Mouse (Mus musculus) E14TG2a.4 (cell line): Measurements from ENCODE around the gene Thsd4.
A peak's percentile ranks its signal among the peaks of the same experiment; 100 is the strongest.

Experiments
- H3K27me3 ChIP-seq: 2 replicates; pipeline ENCODE4 v1.6.1; 2014; ENCODE audit warnings: low read length, control low read depth; ENCODE audit not compliant: insufficient read depth
- H3K36me3 ChIP-seq: 2 replicates; pipeline ENCODE4 v1.6.1; 2014; ENCODE audit warnings: low read length, control low read depth; ENCODE audit not compliant: insufficient read depth
- H3K4me1 ChIP-seq: replicated peaks from 2 replicates; pipeline ENCODE4 v1.6.1; 2014; ENCODE audit warnings: low read depth, low read length, control low read depth
- H3K4me3 ChIP-seq: replicated peaks from 2 replicates; pipeline ENCODE4 v1.5.1; 2014; ENCODE audit warnings: mild to moderate bottlenecking, low read length
- H3K9me3 ChIP-seq: 2 replicates; pipeline ENCODE4 v1.6.1; 2014; ENCODE audit warnings: low read length, control low read depth
- CTCF ChIP-seq: conservative IDR thresholded peaks from 2 replicates; pipeline ENCODE4 v1.5.1; 2014; ENCODE audit warnings: low read length
- NANOG ChIP-seq: IDR thresholded peaks from 2 replicates; pipeline ENCODE4 v1.6.1; 2014; ENCODE audit warnings: borderline replicate concordance, low read length, mixed read lengths
- POU5F1 ChIP-seq: IDR thresholded peaks from 2 replicates; pipeline ENCODE4 v1.6.1; 2014; ENCODE audit warnings: low read length, borderline replicate concordance

Gene Thsd4

DNA sequence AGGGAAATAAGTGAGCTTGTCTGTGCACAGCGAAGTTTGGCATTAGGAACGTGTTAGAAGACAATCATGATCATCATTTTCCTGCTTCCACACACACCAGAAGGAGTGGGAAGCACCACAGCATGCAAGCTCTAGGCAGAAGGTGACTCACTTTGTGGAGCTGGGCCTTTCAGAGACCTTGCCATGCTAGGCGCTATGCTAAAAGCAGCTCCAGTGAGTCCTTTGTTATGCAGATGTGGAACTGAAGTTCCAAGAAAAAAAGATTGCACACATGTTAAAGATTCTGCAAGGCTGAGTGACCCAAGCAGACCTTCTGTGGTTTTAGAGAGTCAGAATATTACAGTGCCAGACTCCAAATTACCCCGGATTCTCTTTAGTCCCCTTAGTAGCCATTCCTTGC, 91.8 kb downstream of the Thsd4 start:
- Histone ChIP-seq H3K4me3 (no peak overlapping the region), H3K9me3 (no peaks in the 10 kb centered on the region), H3K4me1 (peaks cover 23% of the 10 kb centered on the region), H3K27me3 (peaks cover 4% of the 10 kb centered on the region; the same call in 1 of the 2 replicates), H3K36me3 (no peaks in the 10 kb centered on the region)
- no peak for TF ChIP-seq CTCF
- TF ChIP-seq POU5F1, result peak; percentile 88
- TF ChIP-seq NANOG, result no peak

DNA sequence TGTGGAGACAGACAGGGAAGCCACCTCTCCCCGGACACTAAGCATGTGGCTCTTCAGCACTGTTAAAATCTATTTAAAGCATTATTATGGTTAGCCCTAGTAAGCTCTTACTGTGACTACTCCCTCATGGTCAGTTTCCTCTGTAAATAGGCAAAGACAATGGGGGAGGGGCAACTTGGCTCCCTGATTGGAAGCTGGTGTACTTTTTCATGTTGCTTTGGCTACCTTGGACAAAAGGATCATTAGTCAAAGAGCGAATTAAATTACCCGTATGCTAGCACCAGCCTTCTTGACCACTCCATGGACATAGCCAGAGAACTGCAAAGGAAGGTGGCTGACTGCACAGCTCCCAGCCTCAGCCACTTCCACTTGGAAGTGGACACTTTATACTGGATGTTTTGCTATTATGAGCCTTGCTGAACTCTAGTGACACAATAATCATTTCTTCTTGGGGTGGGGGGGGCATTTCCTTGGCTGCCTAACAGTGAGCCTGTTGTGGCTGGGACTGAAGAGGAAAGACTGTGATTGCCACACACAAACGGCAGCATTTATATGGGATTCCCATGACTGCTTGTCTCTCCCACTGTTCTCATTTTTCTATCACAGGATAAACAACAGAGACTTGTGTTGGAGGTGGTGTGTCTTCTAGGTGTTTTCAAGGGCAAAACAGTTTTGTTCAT, 107.6 kb downstream of the Thsd4 start:
- Histone ChIP-seq H3K36me3 (no peaks in the 10 kb centered on the region), H3K4me3 (no peak overlapping the region), H3K4me1 (no peaks in the 10 kb centered on the region), H3K27me3 (no peaks in the 10 kb centered on the region), H3K9me3 (no peaks in the 10 kb centered on the region)
- TF ChIP-seq CTCF (no peak), POU5F1 (no peak), NANOG (no peak)

- TF ChIP-seq CTCF, result no peak
- no peak for TF ChIP-seq NANOG
- no peak for TF ChIP-seq POU5F1
- Histone ChIP-seq H3K4me1 (no peaks in the 10 kb centered on the region), H3K9me3 (no peaks in the 10 kb centered on the region), H3K27me3 (no peaks in the 10 kb centered on the region), H3K36me3 (no peaks in the 10 kb centered on the region), H3K4me3 (no peak overlapping the region)
Measured at GRCm38 (mm10) chr9:60410872-60411635, 110.8 kb downstream of the Thsd4 start.

GRCm38 (mm10) chr9:60407374-60407773, 114.5 kb downstream of the Thsd4 start:
- TF ChIP-seq POU5F1 (no peak), CTCF (no peak), NANOG (no peak)

GRCm38 (mm10) chr9:60405777-60406176, 116.1 kb downstream of the Thsd4 start:
- TF ChIP-seq POU5F1 (no peak), NANOG (no peak), CTCF (no peak)
- Histone ChIP-seq H3K4me1 (no peaks in the 10 kb centered on the region), H3K36me3 (no peaks in the 10 kb centered on the region), H3K9me3 (no peaks in the 10 kb centered on the region), H3K4me3 (no peak overlapping the region), H3K27me3 (no peaks in the 10 kb centered on the region)

More at GRCm38 (mm10) chr9:60407374-60407773, 114.5 kb downstream of the Thsd4 start:
- H3K36me3 ChIP-seq, result no peaks in the 10 kb centered on the region
- H3K4me3 ChIP-seq, result no peak overlapping the region
- H3K9me3 ChIP-seq, result no peaks in the 10 kb centered on the region
- no peaks in the 10 kb centered on the region for H3K27me3 ChIP-seq
- no peaks in the 10 kb centered on the region for H3K4me1 ChIP-seq

DNA sequence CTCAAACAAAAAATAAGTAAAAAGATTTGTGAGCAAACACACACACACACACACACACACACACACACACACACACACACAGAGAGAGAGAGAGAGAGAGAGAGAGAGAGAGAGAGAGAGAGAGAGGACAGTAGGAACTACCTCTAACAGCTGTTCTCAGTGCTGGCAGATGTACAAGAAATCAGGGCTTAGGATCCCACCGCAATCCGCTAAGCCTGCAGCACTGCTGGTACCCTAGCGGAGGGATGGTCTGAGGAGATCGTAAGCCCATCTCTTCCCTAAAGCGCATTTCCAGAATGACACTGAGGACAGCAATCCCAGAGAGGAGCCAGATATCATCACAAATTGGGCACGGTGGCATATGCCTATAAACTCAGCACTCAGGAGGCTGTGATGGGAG, 119.2 kb downstream of the Thsd4 start:
- H3K4me1 ChIP-seq, result no peaks in the 10 kb centered on the region
- H3K36me3 ChIP-seq, result no peaks in the 10 kb centered on the region
- TF ChIP-seq CTCF, result no peak
- TF ChIP-seq POU5F1, result no peak
- no peak for TF ChIP-seq NANOG
- no peak overlapping the region for H3K4me3 ChIP-seq
- no peaks in the 10 kb centered on the region for H3K27me3 ChIP-seq
- H3K9me3 ChIP-seq, result no peaks in the 10 kb centered on the region

- no peaks in the 10 kb centered on the region for H3K9me3 ChIP-seq
- H3K27me3 ChIP-seq, result no peaks in the 10 kb centered on the region
- TF ChIP-seq CTCF (no peak), NANOG (no peak), POU5F1 (no peak)
- no peaks in the 10 kb centered on the region for H3K4me1 ChIP-seq
- H3K4me3 ChIP-seq, result no peak overlapping the region
- H3K36me3 ChIP-seq, result no peaks in the 10 kb centered on the region
Measured at GRCm38 (mm10) chr9:60400001-60400400, 121.8 kb downstream of the Thsd4 start.

DNA sequence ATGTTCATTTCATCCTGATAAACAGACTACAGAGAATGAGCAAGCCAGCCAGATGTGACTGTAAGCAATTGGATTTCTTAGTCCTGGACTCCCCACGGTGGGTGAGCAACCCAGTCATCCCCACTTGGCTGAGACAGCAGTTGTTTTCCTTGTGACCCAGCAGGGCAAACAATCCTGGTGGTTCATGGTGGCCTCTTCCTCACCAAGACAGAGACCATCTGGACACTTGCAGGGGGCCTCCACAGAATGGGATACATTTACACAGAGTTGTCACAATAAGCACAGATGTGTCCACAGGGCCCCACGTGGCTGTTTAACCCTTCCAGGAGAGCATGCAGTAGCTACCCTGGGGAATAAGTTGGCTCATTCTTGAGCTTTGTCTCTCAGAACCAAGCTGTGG, 123.8 kb downstream of the Thsd4 start:
- Histone ChIP-seq H3K4me1 (no peaks in the 10 kb centered on the region), H3K27me3 (no peaks in the 10 kb centered on the region), H3K36me3 (no peaks in the 10 kb centered on the region), H3K9me3 (no peaks in the 10 kb centered on the region), H3K4me3 (no peak overlapping the region)
- TF ChIP-seq POU5F1, result no peak
- no peak for TF ChIP-seq CTCF
- no peak for TF ChIP-seq NANOG
